Mouse (Mus musculus) right cerebral cortex, postnatal 4 days (tissue): ENCODE results near the gene Zfp94.
"Not testable (repeated sequence)": the region's sequence is repeated elsewhere in the genome, so short reads cannot be mapped to it uniquely, and the experiment has no call there.

Experiments
- DNase-seq: peaks from one replicate; pipeline ENCODE4 v3.0.0-alpha.2; 2022

The Zfp94 gene

DNA sequence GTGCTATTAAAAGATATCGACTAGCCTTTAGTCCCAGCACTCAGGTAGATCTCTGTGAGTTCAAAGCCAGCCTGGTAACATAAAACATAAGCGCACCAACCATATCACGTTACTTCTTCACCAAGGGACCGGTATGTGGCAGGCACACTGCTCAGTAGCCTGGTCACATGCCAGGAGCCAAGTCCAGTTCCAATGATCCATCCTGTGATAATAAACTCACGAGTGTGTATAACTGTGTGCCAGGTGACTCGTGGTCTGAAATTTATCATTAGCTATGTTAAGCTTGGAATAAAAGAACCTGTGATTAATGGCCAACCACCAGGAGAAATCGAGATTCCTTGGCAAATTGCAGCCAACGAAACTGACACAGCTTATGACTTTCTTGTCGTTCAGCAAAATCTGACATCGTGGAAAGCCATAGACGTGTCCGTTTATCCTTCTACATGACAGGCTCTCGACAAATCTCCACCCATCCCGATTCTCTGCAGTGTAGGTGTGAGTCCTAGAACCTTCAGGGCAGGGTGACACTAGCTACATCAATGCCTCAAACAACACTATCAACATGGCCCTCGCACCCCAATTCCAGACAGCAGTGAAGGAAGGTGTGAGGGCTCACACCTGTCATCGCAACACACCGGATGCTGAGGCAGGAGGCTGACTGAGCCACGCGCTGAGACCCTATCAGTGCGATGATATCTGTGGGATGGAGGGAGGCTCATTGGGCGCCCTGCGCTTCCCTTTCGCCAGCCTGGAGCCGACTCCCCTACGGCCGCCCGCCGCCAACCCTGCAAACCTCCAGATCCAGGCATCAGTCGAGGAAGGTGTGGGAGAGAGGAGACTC lies 520 bp downstream of the Zfp94 start:
- no peak for DNase-seq

DNA sequence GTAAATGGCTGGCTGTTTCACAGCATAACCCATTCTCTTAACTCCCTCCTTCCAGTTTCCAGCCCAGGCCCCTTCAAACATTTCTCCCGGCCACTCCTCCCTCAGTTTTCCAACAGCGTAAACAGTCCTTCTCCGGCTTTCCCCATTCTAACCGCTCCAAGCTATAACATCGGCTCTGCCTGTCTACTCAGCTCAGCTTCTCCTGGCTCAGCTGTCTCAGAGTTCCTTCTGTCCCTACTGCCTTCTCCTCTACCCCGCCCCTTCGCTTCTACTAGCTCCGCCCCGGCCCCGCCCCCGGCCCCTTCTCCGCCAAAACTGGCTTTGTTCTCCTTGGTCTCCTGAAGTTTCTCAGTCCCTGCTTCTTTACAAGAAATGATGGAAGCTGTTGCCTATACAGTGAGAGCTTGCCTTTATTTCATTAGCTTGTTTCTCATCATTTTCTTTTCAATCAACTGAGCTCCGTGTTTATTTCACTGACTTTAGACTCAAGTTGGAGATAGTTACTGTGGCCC lies 15.6 kb downstream of the Zfp94 start, which contains the start of gene Zfp61:
Gene Zfp61, minus strand, starts transcription at position 462 of the 512 bp plus-strand sequence.
- DNase-seq = no peak

DNA sequence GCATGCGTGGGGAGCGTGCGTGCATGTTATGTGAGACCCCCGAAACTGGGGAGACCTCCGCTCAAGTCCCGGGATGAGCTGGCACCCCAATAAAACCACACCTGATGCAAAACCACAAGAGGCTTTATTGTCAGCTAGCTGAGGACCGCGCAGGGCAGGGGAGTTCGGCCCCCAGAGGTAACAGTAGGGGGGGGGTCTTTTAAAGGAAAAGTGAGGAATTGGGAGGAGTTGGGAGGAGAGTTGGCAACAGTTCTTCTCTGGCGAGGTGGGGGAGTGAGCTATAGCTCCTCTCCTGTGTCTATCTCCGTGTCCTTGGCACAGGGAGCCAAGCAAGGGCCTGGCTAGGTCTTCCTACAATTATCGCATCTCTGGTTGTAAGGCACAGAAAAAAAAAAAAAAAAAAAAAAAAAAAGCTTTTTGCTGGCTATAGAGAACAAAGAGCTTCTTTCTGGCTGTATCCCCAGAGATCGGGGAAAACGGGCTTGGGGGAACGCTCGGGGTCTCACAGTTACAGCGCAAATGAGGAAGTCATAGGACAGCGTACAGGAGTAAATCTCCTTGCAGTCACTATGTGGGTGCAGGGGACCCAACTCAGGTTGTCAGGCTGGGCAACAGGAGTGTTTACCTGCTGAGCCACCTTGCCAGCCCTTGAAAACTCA lies 16.5 kb downstream of the Zfp94 start:
- DNase-seq = peak; percentile 29

DNA sequence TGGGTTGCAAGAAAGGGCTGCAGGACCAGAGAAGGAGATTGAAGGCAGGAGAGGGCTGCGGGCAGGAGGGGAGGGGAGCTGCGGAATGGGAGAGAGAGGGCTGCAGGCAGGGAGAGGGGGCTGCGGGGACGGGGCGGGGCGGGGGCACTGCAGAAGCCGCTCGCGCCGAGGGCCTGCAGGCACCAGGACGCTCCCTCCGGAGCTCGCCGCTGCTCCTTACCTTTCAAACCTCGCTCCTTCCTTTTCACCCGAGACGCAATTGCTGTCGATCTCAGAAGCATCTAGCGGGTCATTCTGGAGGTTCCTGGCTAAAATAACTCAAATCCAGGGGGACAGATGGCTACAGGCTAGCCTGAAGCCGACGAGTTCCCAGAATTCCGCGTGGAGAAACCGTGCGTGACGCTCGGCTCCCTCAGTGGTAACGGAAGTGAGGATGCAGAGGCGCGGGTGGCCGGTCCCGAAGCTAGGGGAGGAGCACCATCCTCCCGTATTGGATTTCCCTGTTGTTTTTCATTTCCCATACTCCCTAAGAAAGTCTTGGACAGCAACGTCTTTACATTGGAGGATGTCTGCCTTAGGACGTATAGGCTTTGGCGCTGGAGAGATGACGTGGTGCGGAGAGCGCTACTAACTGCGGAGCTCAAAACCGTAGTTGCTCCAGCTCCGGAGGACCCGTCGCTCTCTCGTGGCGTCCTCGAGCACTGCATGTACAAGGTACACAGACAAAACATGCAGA lies 17.3 kb downstream of the Zfp94 start:
- DNase-seq = peak; percentile 82

DNA sequence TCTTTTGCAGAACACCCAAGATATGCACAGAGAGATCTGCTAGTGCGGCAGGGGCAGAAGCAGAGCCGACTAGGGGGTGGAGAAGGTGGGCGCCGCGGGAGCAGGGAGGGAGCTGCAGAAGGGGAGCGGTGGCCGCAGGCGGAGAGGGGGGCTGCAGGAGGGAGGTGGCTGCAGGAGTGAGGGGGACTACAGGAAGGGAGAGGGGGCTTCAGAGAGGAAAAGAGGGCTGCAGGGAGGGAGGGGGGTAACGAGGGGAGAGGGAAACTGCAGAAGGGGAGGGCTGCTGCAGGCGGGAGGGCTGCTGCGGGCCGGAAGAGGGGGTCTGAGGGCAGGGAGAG lies 17.9 kb downstream of the Zfp94 start:
- peak; percentile 28 for DNase-seq

DNA sequence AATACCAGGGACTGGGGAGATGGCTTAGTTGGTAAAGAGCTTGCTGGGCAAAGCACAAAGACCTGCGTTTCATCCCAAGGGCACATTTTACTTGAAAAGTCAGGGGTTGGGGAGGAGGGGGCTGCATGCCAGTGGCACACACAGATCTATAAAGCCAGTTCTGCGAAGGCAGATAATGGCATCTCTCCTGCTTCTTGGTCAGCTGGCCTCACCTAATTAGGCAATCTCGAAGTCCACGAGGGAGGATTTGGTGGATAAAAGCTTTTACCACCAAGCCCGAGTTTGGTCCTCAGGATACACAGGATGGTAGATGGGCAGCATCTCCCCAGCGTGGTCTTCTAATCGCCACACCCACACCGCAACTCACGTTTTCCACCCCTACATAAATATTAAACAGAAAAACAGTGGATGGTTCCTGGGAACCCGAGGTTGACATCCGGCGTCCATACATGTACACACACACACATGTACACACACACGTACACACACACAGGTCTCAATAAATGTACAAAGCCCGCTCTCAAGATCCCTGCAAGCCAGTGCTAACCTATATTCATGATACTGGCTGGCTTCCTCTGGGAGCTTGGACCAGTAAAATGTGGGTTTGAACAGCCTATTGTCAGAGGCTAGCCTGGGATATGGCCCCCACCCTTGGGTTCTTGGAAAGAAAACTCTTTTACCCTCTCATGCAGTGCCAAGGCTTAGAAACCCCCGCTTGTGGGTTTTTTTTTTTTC lies 18.9 kb downstream of the Zfp94 start:
- no peak for DNase-seq

DNA sequence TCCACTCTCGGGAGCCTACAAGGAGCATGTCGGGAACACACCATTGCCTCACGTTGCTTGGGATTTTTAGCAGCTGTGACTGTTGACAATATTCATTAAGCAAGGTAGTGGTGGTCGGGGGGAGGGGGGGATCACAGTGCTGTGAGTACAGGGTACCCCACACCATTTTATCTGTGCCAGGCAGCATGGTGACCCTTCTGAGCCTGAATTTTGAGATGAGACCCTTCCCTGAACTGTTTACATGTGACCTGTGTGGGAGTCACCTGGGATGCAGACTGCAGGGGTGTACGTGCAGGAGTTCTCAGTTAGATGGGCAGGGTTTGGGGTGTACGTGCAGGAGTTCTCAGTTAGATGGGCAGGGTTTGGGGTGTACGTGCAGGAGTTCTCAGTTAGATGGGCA lies 20.1 kb downstream of the Zfp94 start:
- no peak for DNase-seq

DNA sequence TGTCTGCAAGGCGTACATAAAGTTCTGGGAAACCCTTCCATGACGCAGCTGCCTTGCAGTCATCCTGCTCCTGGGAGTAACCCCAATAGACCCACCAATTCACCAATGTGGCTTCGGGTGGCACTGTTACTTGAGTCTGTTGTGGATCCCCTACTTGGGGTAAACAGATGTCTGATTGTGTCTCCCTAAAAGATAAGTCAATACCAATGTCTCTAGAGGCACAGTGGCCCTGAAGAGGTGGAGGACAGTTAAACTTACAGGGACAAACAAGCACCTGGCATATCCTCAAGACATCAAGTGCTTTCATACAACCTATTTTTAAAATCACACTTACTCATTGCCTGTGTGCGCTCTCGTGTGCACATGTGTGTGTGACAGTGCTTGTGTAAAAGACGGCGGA lies 21.1 kb downstream of the Zfp94 start:
- DNase-seq = no peak

DNA sequence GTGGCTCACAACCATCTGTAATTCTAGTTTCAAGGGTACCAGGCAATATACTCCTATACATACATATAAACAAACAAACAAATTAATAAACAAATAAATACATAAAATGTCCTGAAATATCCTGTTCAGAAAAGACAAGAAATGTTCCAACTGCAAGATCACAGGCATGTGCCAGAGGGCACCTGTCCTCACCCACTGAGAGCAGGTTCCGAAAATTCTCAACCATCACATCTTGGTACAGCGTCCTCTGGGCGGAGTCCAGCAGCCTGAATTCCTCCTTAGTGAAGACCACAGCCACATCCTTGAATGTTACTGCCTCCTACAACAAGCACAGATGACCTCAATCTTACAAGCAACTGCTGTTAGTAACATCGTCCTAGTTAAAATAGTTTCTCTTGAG lies 21.7 kb downstream of the Zfp94 start:
- DNase-seq = no peak

DNA sequence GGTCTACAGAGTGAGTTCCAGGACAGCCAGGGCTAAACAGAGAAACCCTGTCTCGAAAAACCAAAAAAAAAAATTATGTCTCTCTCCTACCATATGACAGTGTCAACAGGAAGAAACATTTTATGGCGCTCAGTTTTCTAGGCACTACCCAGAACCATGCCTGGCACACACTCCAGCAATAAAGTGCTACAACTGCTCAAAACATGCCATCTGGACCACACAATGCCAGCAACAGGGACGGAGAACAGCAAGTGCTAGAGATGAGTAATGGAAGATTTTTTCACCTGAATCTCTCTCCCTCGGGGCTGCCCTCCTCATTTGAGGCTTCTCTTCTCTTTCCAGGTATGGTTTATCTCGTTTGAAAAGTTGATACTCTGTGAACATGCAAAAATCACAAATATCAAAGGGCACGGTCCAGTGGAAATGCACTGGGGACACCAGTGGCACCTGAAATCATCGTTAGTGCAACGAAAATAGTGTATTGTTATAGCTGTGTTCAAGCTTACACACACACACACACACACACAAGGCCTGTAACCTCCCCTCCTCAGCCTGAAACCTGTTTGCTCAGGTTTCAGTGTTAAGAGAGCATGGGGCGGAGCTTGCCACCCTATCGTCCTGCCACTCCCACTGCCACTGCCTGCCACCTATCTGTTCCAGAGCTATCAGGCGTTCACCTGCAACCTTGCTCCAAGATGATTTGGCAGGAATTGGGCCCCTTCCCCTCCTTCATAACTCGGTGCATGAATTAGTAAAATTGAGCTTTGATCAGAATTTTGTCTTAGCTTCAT lies 23.2 kb downstream of the Zfp94 start:
- no peak for DNase-seq

DNA sequence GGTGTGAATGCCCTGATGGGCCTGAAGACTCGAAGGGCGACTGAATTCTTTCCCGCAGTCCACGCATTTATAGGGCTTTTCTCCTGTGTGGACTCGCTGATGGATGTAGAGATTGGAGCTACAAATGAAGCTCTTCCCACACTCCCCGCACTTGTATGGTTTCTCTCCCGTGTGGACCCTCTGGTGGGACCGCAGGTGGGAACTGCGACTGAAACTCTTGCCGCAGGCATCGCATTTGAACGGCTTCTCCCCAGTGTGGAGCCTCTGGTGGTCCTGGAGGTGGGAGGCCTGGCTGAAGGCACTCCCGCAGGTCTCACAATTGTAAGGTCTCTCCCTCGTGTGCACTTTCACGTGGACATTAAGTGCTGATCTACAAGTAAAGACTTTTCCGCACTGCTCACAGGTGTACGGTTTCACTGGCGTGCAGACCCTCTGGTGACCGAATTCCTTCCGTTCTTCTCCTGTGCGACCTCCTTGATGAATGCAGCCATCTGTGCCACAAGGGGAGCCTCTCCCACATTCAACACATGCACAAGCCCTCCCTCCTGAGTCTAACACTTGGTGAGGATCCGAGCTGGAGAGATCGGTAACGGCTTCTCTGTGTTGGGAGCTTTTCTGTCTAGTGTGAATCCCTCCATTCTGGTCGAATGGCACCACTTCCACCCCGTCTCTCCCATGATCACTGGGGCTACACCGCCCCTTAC lies 24.9 kb downstream of the Zfp94 start:
- DNase-seq = no peak

DNA sequence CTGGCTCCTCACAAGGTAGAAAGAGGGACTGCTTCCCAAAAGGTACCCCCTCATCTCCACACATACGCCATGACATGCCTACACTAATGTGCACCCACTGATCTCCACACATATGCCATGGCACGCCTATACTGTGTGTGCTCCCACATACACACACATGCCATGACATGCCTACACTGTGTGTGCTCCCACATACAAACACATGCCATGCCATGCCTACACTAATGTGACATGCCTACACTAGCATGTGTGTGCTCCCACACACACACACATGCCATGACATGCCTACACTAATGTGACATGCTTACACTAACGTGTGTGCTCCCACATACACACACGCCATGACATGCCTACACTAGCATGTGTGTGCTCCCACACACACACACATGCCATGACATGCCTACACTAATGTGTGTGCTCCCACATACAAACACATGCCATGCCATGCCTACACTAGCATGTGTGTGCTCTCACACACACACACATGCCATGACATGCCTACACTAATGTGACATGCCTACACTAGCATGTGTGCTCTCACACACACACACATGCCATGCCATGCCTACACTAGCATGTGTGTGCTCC lies 26.3 kb downstream of the Zfp94 start:
- no peak for DNase-seq

DNA sequence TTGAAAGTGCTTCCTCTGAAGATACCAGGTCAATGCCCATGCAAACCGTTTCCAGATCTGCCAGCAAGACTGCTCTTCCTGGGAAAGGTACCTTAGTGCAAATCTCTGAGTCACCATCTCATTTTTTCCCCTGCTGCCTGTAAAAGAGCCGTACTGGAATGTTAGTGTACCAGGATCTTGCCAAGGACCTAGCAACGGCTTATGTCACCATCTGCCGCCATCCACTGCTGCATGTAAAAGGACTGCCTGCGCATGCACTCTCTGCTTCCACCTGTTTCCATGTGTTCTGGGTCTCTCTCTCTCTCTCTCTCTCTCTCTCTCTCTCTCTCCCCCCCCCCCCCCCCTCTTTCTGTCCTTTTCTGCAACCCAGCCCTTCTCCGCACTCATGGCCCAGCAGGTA lies 28.0 kb downstream of the Zfp94 start:
- no peak for DNase-seq

DNA sequence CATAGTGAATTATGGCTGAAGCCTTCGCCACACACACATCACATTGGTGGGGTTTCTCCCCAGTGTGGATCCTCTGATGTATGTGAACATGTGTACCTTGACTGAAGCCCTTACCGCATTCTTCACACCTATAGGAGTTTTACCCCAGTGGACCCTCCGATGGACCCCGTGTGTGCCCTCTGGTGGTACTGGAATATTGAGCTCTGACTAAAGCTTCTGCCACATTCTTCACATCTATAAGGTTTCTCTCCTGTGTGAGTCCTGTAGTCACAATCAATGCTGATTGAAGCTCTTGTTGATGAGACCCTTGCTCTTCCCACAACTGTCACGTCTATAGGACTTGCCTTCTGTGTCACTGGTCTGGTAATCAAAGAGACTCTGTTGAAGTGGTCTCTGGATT lies 28.8 kb downstream of the Zfp94 start:
- DNase-seq = no peak

DNA sequence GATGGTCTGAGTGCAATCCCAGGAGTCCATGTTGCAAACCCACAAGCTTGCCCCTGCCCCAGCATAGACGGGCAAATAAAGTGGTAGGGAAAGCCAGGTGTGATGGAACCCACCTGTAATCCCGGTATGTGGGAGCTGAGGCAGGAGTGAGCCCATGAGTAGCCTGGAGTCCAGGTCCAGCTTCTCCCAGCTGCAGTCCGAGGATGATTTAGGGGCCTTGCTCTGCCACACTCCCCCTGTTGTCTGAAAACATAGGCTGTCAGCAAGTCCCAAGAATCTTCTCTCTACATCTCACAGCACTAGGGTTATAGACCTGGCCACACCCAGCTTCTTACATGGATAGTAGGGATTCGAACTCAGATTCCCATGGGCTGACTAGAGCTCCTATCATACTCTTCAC lies 29.6 kb downstream of the Zfp94 start:
- no peak for DNase-seq

DNA sequence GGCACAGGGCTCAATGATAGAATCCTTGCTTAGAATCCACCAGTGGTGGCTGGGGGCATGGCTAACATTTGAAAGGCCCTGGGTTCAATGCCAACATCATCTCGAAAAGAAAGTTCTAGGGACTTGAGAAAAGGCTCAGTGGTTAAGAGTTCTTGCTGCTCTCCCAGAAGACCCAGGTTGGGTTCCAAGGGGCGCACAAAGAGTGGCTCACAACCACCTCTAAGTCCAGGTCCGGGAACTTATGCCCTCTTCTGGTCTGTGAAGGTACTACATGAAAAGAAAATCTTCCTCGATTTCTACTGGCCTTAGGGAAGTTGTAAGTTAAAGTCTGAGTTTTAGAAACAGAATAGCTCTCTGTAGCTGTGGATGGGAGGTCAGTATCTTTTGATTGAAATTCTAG lies 30.4 kb downstream of the Zfp94 start:
- no peak for DNase-seq

DNA sequence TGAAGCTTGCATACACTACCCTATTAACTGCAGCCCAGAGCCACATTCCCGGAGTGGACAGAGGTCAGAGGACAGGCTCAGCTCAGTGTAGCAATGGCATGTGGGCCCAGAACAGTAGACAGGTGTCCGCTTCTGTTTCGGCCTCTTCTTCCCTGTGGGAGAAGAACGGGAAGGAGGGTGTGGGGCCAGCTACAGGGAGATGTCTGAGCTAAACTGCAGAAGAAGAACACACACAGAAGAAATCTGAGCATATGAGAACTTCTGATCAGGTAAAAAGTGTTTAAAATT lies 35.7 kb downstream of the Zfp94 start:
- no peak for DNase-seq

DNA sequence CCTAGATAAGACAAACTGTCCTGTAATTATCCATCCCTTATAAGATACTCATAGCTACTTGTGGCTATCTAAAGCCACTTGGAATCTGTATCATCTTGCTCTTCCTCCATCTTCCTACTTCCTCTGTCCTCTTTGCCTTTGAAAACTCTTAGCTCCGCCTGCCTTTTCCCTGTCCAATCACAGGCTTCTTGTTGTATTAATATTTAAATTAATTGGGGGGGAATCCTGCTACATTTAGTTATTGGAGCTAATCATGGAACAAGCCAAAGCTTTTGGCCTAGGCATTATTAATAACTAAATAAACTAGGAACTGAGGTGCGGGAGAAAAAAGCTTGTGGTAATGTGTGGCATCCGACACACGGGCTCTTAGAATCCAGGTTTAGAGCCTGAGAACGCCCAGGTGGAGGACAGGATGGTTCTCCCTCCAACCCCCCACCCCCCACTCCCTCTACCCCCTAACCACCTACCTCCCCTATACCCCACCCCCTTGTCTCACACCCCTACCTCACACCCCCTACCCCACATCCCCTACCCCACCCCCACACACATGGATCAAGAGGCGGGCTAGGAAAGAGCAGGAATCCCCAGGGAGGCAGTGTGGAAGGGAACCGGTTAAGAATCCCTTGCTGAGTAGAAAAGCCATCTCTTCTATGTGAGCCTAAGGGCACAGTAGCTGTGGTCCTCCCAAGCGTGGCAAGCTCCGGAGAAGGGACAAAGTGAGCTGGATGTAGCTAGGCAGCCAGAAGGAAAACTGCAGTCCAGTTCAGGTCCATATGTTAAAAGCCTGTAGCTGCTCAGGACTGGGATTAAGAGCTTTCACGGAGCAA lies 36.2 kb downstream of the Zfp94 start:
- no peak for DNase-seq

DNA sequence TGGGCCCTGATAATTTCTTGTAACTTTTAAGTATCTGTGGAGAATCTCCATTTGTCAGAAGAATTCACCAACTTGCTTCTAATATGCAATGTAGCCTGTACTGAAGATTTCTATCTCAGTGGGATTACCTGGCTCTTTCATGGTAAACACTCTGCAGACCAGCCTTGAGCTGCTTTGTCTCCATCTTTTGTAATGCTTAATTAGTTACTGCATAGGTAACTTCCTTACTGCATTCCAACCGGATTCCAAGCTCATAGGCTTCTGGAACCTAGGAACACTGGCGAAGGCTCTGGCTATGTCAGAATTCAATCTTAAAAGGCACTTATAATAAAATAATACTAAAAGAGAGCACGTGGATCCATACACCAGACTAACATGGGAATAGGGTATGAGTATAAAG lies 37.7 kb downstream of the Zfp94 start:
- not testable (repeated sequence) for DNase-seq

DNA sequence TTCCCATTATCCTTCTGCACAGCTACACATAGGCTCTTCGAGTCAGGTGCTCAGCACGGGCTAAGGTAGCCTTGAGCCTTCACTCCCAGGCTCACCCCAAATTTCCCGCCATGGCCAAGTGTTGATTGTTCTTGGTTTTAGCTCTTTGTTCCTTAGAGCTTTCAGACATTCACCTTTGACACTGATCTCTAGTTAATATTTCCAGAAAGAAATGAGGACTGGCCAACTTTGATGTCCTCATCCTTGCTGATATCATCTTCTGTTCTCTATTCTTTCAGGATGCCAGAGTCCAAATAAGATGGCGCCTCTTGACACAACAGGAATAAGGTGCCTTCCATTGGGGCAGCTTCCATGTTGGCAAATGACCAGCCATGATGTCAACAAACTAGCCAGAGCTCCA lies 42.0 kb downstream of the Zfp94 start:
- DNase-seq = no peak
